Mouse (Mus musculus): Measurements from ENCODE around the gene C1rb. TPM values are rescaled to one million over a fixed set of nuclear protein-coding genes. Genes with fewer than 3 reads are reported as not detected.
A peak's percentile ranks its signal among the peaks of the same experiment; 100 is the strongest.
"Not testable (repeated sequence)": the region's sequence is repeated elsewhere in the genome, so short reads cannot be mapped to it uniquely, and the experiment has no call there.

The C1rb gene
- polyA plus RNA-seq, 1 experiment from 2014 or later = not detected

- Histone ChIP-seq H3K36me3 (ENCODE audit: control insufficient read depth, insufficient read depth) (no peaks in the 10 kb centered on the region), H3K4me1 (replicated peaks; ENCODE audit: control insufficient read depth, insufficient read depth, low read length) (no peaks in the 10 kb centered on the region), H3K27me3 (replicated peaks; ENCODE audit: control insufficient read depth, insufficient read depth, low read length) (no peaks in the 10 kb centered on the region), H3K9ac (ENCODE audit: low read depth, low read length) (no peak overlapping the region), H3K4me2 (replicated peaks; ENCODE audit: low read depth) (no peak overlapping the region), H3K27ac (ENCODE audit: low read depth, low read length) (no peak overlapping the region), H3K9me3 (ENCODE audit: control insufficient read depth) (no peaks in the 10 kb centered on the region), H3K4me3 (ENCODE audit: low read depth, low read length) (no peak overlapping the region)
- WGBS = 83% methylated on average over 5 of the region's 6 CpGs
- ATAC-seq = no peak
- TF ChIP-seq CTCF (IDR thresholded peaks at IDR 0.05; ENCODE audit: low read depth) = peak; percentile 56
Measured at GRCm38 (mm10) chr6:124544466-124544865, 25.6 kb upstream of the C1rb start.

- Histone ChIP-seq H3K9ac (ENCODE audit: low read depth, low read length) (no peak overlapping the region), H3K9me3 (ENCODE audit: control insufficient read depth) (no peaks in the 10 kb centered on the region), H3K4me2 (replicated peaks; ENCODE audit: low read depth) (no peak overlapping the region), H3K27me3 (replicated peaks; ENCODE audit: control insufficient read depth, insufficient read depth, low read length) (no peaks in the 10 kb centered on the region), H3K4me1 (replicated peaks; ENCODE audit: control insufficient read depth, insufficient read depth, low read length) (no peaks in the 10 kb centered on the region), H3K4me3 (ENCODE audit: low read depth, low read length) (no peak overlapping the region), H3K27ac (ENCODE audit: low read depth, low read length) (no peak overlapping the region), H3K36me3 (ENCODE audit: control insufficient read depth, insufficient read depth) (no peaks in the 10 kb centered on the region)
- ATAC-seq = no peak
- WGBS = 69% methylated on average over 2 of the region's 2 CpGs
- TF ChIP-seq CTCF (IDR thresholded peaks at IDR 0.05; ENCODE audit: low read depth) = peak; percentile 46
Measured at GRCm38 (mm10) chr6:124545425-124545824, 24.7 kb upstream of the C1rb start.

GRCm38 (mm10) chr6:124547979-124548378 is 22.1 kb upstream of the C1rb start:
- not testable (repeated sequence) for H3K4me2 ChIP-seq (replicated peaks; ENCODE audit: low read depth); H3K4me3 ChIP-seq (ENCODE audit: low read depth, low read length); H3K27me3 ChIP-seq (replicated peaks; ENCODE audit: control insufficient read depth, insufficient read depth, low read length); ATAC-seq; H3K9ac ChIP-seq (ENCODE audit: low read depth, low read length); H3K27ac ChIP-seq (ENCODE audit: low read depth, low read length); H3K9me3 ChIP-seq (ENCODE audit: control insufficient read depth); H3K36me3 ChIP-seq (ENCODE audit: control insufficient read depth, insufficient read depth); H3K4me1 ChIP-seq (replicated peaks; ENCODE audit: control insufficient read depth, insufficient read depth, low read length)
- WGBS = 94% methylated on average over 2 of the region's 3 CpGs

- no peaks in the 10 kb centered on the region for H3K27me3 ChIP-seq (replicated peaks; ENCODE audit: control insufficient read depth, insufficient read depth, low read length)
- H3K4me1 ChIP-seq (replicated peaks; ENCODE audit: control insufficient read depth, insufficient read depth, low read length) = no peaks in the 10 kb centered on the region
- no peak overlapping the region for H3K27ac ChIP-seq (ENCODE audit: low read depth, low read length)
- TF ChIP-seq CTCF (IDR thresholded peaks at IDR 0.05; ENCODE audit: low read depth) = no peak
- H3K4me2 ChIP-seq (replicated peaks; ENCODE audit: low read depth) = no peak overlapping the region
- H3K9ac ChIP-seq (ENCODE audit: low read depth, low read length) = no peak overlapping the region
- peak; percentile 90 for ATAC-seq
- WGBS = 60% methylated on average over 3 of the region's 3 CpGs
- peaks cover 5% of the 10 kb centered on the region; the same call in 1 of the 2 replicates for H3K9me3 ChIP-seq (ENCODE audit: control insufficient read depth)
- H3K4me3 ChIP-seq (ENCODE audit: low read depth, low read length) = no peak overlapping the region
- H3K36me3 ChIP-seq (ENCODE audit: control insufficient read depth, insufficient read depth) = no peaks in the 10 kb centered on the region
Measured at GRCm38 (mm10) chr6:124549023-124549550, 21.0 kb upstream of the C1rb start.

GRCm38 (mm10) chr6:124552766-124553165 is 17.3 kb upstream of the C1rb start:
- Histone ChIP-seq H3K4me2 (replicated peaks; ENCODE audit: low read depth) (no peak overlapping the region), H3K9ac (ENCODE audit: low read depth, low read length) (no peak overlapping the region), H3K36me3 (ENCODE audit: control insufficient read depth, insufficient read depth) (no peaks in the 10 kb centered on the region), H3K27ac (ENCODE audit: low read depth, low read length) (no peak overlapping the region), H3K27me3 (replicated peaks; ENCODE audit: control insufficient read depth, insufficient read depth, low read length) (no peaks in the 10 kb centered on the region), H3K4me1 (replicated peaks; ENCODE audit: control insufficient read depth, insufficient read depth, low read length) (no peaks in the 10 kb centered on the region), H3K4me3 (ENCODE audit: low read depth, low read length) (no peak overlapping the region), H3K9me3 (ENCODE audit: control insufficient read depth) (peaks cover 5% of the 10 kb centered on the region; the same call in 1 of the 2 replicates)
- 66% methylated on average over 22 of the region's 22 CpGs for WGBS
- ATAC-seq = no peak
- no peak for TF ChIP-seq CTCF (IDR thresholded peaks at IDR 0.05; ENCODE audit: low read depth)

- not testable (repeated sequence) for H3K36me3 ChIP-seq (ENCODE audit: control insufficient read depth, insufficient read depth); H3K27me3 ChIP-seq (replicated peaks; ENCODE audit: control insufficient read depth, insufficient read depth, low read length); H3K4me2 ChIP-seq (replicated peaks; ENCODE audit: low read depth); H3K27ac ChIP-seq (ENCODE audit: low read depth, low read length); H3K9me3 ChIP-seq (ENCODE audit: control insufficient read depth); ATAC-seq; H3K4me3 ChIP-seq (ENCODE audit: low read depth, low read length); H3K4me1 ChIP-seq (replicated peaks; ENCODE audit: control insufficient read depth, insufficient read depth, low read length); H3K9ac ChIP-seq (ENCODE audit: low read depth, low read length)
- 79% methylated on average over 2 of the region's 2 CpGs for WGBS
Measured at GRCm38 (mm10) chr6:124555956-124556355, 14.1 kb upstream of the C1rb start.

GRCm38 (mm10) chr6:124561156-124561555 is 8.9 kb upstream of the C1rb start:
- not testable (repeated sequence) for ATAC-seq; H3K4me3 ChIP-seq (ENCODE audit: low read depth, low read length); H3K9ac ChIP-seq (ENCODE audit: low read depth, low read length); H3K4me2 ChIP-seq (replicated peaks; ENCODE audit: low read depth); H3K27ac ChIP-seq (ENCODE audit: low read depth, low read length); H3K36me3 ChIP-seq (ENCODE audit: control insufficient read depth, insufficient read depth); H3K4me1 ChIP-seq (replicated peaks; ENCODE audit: control insufficient read depth, insufficient read depth, low read length); H3K27me3 ChIP-seq (replicated peaks; ENCODE audit: control insufficient read depth, insufficient read depth, low read length); H3K9me3 ChIP-seq (ENCODE audit: control insufficient read depth)
- 86% methylated on average over 4 of the region's 4 CpGs for WGBS

- 85% methylated on average over 2 of the region's 2 CpGs for WGBS
Measured at GRCm38 (mm10) chr6:124561611-124562010, 8.5 kb upstream of the C1rb start.

GRCm38 (mm10) chr6:124575155-124575678 is 5.1 kb downstream of the C1rb start:
- H3K9ac ChIP-seq (ENCODE audit: low read depth, low read length); ATAC-seq; H3K4me3 ChIP-seq (ENCODE audit: low read depth, low read length); H3K4me2 ChIP-seq (replicated peaks; ENCODE audit: low read depth); H3K27ac ChIP-seq (ENCODE audit: low read depth, low read length); H3K27me3 ChIP-seq (replicated peaks; ENCODE audit: control insufficient read depth, insufficient read depth, low read length); H3K9me3 ChIP-seq (ENCODE audit: control insufficient read depth); H3K36me3 ChIP-seq (ENCODE audit: control insufficient read depth, insufficient read depth); H3K4me1 ChIP-seq (replicated peaks; ENCODE audit: control insufficient read depth, insufficient read depth, low read length): not testable (repeated sequence)
- WGBS = 80% methylated on average over 3 of the region's 3 CpGs

More at GRCm38 (mm10) chr6:124561611-124562010, 8.5 kb upstream of the C1rb start:
- not testable (repeated sequence) for H3K4me1 ChIP-seq (replicated peaks; ENCODE audit: control insufficient read depth, insufficient read depth, low read length); H3K27ac ChIP-seq (ENCODE audit: low read depth, low read length); H3K27me3 ChIP-seq (replicated peaks; ENCODE audit: control insufficient read depth, insufficient read depth, low read length); H3K4me2 ChIP-seq (replicated peaks; ENCODE audit: low read depth); H3K4me3 ChIP-seq (ENCODE audit: low read depth, low read length); H3K9ac ChIP-seq (ENCODE audit: low read depth, low read length); H3K36me3 ChIP-seq (ENCODE audit: control insufficient read depth, insufficient read depth); ATAC-seq; H3K9me3 ChIP-seq (ENCODE audit: control insufficient read depth)

Data from intestine, postnatal 0 days (tissue).